Mouse (Mus musculus) inflammation-experienced regulatory T-cells, adult 6 months (primary cell): ENCODE data around the gene Srsf5. TPM values are rescaled to one million over a fixed set of nuclear protein-coding genes. Genes with fewer than 3 reads are reported as not detected.
"Not testable (repeated sequence)": the region's sequence is repeated elsewhere in the genome, so short reads cannot be mapped to it uniquely, and the experiment has no call there.

Source experiments
- ATAC-seq: one replicate; pipeline ENCODE4 v1.8.0; 2017
- polyA plus RNA-seq, 3 experiments: library from polyadenylated mRNA; unstranded; fragments of 100-300 nt; shearing (Covaris generic); gene quantifications; one replicate each; pipeline ENCODE4 v1.2.1; 2017

The Srsf5 gene
- polyA plus RNA-seq, 3 experiments from 2014 or later, result 316 to 665 (median 602) TPM

GRCm38 (mm10) chr12:80949603-80950002 lies 4.3 kb downstream of the Srsf5 start:
- not testable (repeated sequence) for ATAC-seq

GRCm38 (mm10) chr12:80951640-80952219 lies 6.4 kb downstream of the Srsf5 start:
- no peak for ATAC-seq

- no peak for ATAC-seq
Observed at GRCm38 (mm10) chr12:80952526-80952925, 7.2 kb downstream of the Srsf5 start.

- ATAC-seq, result no peak
Observed at GRCm38 (mm10) chr12:80956039-80956438, 10.7 kb downstream of the Srsf5 start.

- no peak for ATAC-seq
Observed at GRCm38 (mm10) chr12:80957961-80958360, 12.7 kb downstream of the Srsf5 start.

- no peak for ATAC-seq
Observed at GRCm38 (mm10) chr12:80962566-80962965, 17.3 kb downstream of the Srsf5 start.

- no peak for ATAC-seq
Observed at GRCm38 (mm10) chr12:80966059-80966838, 20.9 kb downstream of the Srsf5 start.

GRCm38 (mm10) chr12:80967918-80968317 lies 22.6 kb downstream of the Srsf5 start:
- ATAC-seq, result no peak

GRCm38 (mm10) chr12:80968605-80969004 lies 23.3 kb downstream of the Srsf5 start, which contains the start of gene Slc10a1:
TSS of gene Slc10a1 (minus strand) at chr12:80968705.
- ATAC-seq, result no peak

- no peak for ATAC-seq
Observed at GRCm38 (mm10) chr12:80970181-80970705, 24.9 kb downstream of the Srsf5 start.

GRCm38 (mm10) chr12:80971756-80972155 lies 26.5 kb downstream of the Srsf5 start:
- ATAC-seq, result no peak

GRCm38 (mm10) chr12:80975939-80976671 lies 30.8 kb downstream of the Srsf5 start:
- ATAC-seq, result no peak

GRCm38 (mm10) chr12:80982326-80982725 lies 37.0 kb downstream of the Srsf5 start:
- no peak for ATAC-seq

- no peak for ATAC-seq
Observed at GRCm38 (mm10) chr12:80983695-80984094, 38.4 kb downstream of the Srsf5 start.

GRCm38 (mm10) chr12:80986628-80987027 lies 41.3 kb downstream of the Srsf5 start:
- ATAC-seq, result no peak

- no peak for ATAC-seq
Observed at GRCm38 (mm10) chr12:80988286-80988685, 43.0 kb downstream of the Srsf5 start.

GRCm38 (mm10) chr12:80990901-80991445 lies 45.7 kb downstream of the Srsf5 start:
- no peak for ATAC-seq

- ATAC-seq, result no peak
Observed at GRCm38 (mm10) chr12:80991806-80992205, 46.5 kb downstream of the Srsf5 start.

- ATAC-seq, result no peak
Observed at GRCm38 (mm10) chr12:80992540-80993122, 47.3 kb downstream of the Srsf5 start.

- ATAC-seq, result no peak
Observed at GRCm38 (mm10) chr12:80993773-80994172, 48.5 kb downstream of the Srsf5 start.

GRCm38 (mm10) chr12:80995326-80995725 lies 50.0 kb downstream of the Srsf5 start:
- ATAC-seq, result no peak

- ATAC-seq, result no peak
Observed at GRCm38 (mm10) chr12:80997652-80998051, 52.3 kb downstream of the Srsf5 start.
